Mouse (Mus musculus): ENCODE measurements around the gene Mfsd11. TPM values are rescaled to one million over a fixed set of nuclear protein-coding genes. Genes with fewer than 3 reads are reported as not detected.
"Not testable (repeated sequence)": the region's sequence is repeated elsewhere in the genome, so short reads cannot be mapped to it uniquely, and the experiment has no call there.

Mfsd11 gene
- polyA plus RNA-seq, 1 experiment = not detected

- H3K4me1 ChIP-seq (ENCODE audit: control insufficient read depth, insufficient read depth, low read length) = peaks cover 25% of the 10 kb centered on the region
- H3K4me3 ChIP-seq (ENCODE audit: insufficient read depth, low read depth, low read length) = no peak overlapping the region
- no peak for TF ChIP-seq POLR2A (IDR thresholded peaks at IDR 0.05; ENCODE audit: insufficient read depth, low read depth, low read length)
- TF ChIP-seq CTCF (IDR thresholded peaks at IDR 0.05; ENCODE audit: insufficient read depth, low read depth, low read length) = no peak
- no peak overlapping the region for H3K27ac ChIP-seq (ENCODE audit: insufficient read depth, low read depth, low read length)
- 83% methylated on average over 8 of the region's 8 CpGs for WGBS
Measured at GRCm38 (mm10) chr11:116818722-116819121, 33.5 kb upstream of the Mfsd11 start.

GRCm38 (mm10) chr11:116819932-116820593 lies 32.2 kb upstream of the Mfsd11 start:
- 79% methylated on average over 5 of the region's 5 CpGs for WGBS
- Histone ChIP-seq H3K4me1 (ENCODE audit: control insufficient read depth, insufficient read depth, low read length) (peaks cover 13% of the 10 kb centered on the region), H3K4me3 (ENCODE audit: insufficient read depth, low read depth, low read length) (no peak overlapping the region), H3K27ac (ENCODE audit: insufficient read depth, low read depth, low read length) (no peak overlapping the region)
- TF ChIP-seq POLR2A (IDR thresholded peaks at IDR 0.05; ENCODE audit: insufficient read depth, low read depth, low read length) = no peak
- no peak for TF ChIP-seq CTCF (IDR thresholded peaks at IDR 0.05; ENCODE audit: insufficient read depth, low read depth, low read length)

- Histone ChIP-seq H3K27ac (ENCODE audit: insufficient read depth, low read depth, low read length) (no peak overlapping the region), H3K4me1 (ENCODE audit: control insufficient read depth, insufficient read depth, low read length) (peaks cover 21% of the 10 kb centered on the region), H3K4me3 (ENCODE audit: insufficient read depth, low read depth, low read length) (no peak overlapping the region)
- 70% methylated on average over 13 of the region's 13 CpGs for WGBS
- no peak for TF ChIP-seq CTCF (IDR thresholded peaks at IDR 0.05; ENCODE audit: insufficient read depth, low read depth, low read length)
- no peak for TF ChIP-seq POLR2A (IDR thresholded peaks at IDR 0.05; ENCODE audit: insufficient read depth, low read depth, low read length)
Measured at GRCm38 (mm10) chr11:116821057-116821940, 30.9 kb upstream of the Mfsd11 start.

DNA sequence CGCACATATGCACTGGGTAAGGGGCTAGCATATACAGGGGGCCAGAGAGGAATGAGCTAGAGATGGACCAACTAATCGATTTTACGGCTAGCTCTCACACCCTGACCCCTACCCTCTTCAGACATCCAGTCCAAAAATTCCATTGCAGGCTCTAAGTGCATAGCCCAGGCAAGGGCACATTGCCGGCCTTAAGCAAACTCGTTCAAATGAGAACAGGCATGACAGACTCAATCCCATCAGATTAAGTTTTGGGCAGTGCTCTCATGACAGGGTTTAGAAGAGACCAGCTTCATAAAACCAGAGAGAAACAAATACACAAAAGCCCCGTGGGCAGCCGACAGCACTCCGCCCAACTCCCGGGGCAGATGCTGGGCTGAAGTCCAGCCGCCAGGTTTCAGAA lies 30.0 kb upstream of the Mfsd11 start:
- no peak overlapping the region for H3K27ac ChIP-seq (ENCODE audit: insufficient read depth, low read depth, low read length)
- WGBS = 79% methylated on average over 10 of the region's 10 CpGs
- H3K4me3 ChIP-seq (ENCODE audit: insufficient read depth, low read depth, low read length) = no peak overlapping the region
- TF ChIP-seq POLR2A (IDR thresholded peaks at IDR 0.05; ENCODE audit: insufficient read depth, low read depth, low read length) (no peak), CTCF (IDR thresholded peaks at IDR 0.05; ENCODE audit: insufficient read depth, low read depth, low read length) (no peak)
- H3K4me1 ChIP-seq (ENCODE audit: control insufficient read depth, insufficient read depth, low read length) = peaks cover 29% of the 10 kb centered on the region

DNA sequence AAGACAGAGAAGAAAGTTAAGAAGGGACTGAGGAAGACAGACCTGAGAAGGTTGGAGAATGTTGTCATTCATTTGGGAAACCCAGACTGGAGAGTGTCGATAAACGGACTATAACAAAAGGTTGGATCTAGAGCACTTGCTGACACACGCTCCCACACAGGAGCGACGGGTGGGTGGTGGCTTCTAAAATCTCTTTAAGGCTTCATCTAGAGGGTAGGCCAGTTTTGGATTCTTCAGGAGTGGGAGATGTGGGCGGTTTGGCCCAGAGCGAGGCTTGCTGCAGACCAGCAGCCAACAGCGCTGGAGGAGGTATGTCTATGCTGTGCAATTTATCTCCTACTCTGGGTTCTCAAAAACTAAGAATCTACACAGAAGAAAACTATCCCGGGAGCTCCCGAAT lies 29.6 kb upstream of the Mfsd11 start:
- peaks cover 33% of the 10 kb centered on the region for H3K4me1 ChIP-seq (ENCODE audit: control insufficient read depth, insufficient read depth, low read length)
- 91% methylated on average over 10 of the region's 10 CpGs for WGBS
- no peak overlapping the region for H3K27ac ChIP-seq (ENCODE audit: insufficient read depth, low read depth, low read length)

GRCm38 (mm10) chr11:116823255-116823654 lies 29.0 kb upstream of the Mfsd11 start:
- TF ChIP-seq POLR2A (IDR thresholded peaks at IDR 0.05; ENCODE audit: insufficient read depth, low read depth, low read length) (no peak), CTCF (IDR thresholded peaks at IDR 0.05; ENCODE audit: insufficient read depth, low read depth, low read length) (no peak)
- 98% methylated on average over 2 of the region's 2 CpGs for WGBS
- Histone ChIP-seq H3K4me1 (ENCODE audit: control insufficient read depth, insufficient read depth, low read length) (peaks cover 39% of the 10 kb centered on the region), H3K4me3 (ENCODE audit: insufficient read depth, low read depth, low read length) (no peak overlapping the region), H3K27ac (ENCODE audit: insufficient read depth, low read depth, low read length) (no peak overlapping the region)

More for the DNA sequence above, 29.6 kb upstream of the Mfsd11 start:
- TF ChIP-seq POLR2A (IDR thresholded peaks at IDR 0.05; ENCODE audit: insufficient read depth, low read depth, low read length) (no peak), CTCF (IDR thresholded peaks at IDR 0.05; ENCODE audit: insufficient read depth, low read depth, low read length) (no peak)
- no peak overlapping the region for H3K4me3 ChIP-seq (ENCODE audit: insufficient read depth, low read depth, low read length)

DNA sequence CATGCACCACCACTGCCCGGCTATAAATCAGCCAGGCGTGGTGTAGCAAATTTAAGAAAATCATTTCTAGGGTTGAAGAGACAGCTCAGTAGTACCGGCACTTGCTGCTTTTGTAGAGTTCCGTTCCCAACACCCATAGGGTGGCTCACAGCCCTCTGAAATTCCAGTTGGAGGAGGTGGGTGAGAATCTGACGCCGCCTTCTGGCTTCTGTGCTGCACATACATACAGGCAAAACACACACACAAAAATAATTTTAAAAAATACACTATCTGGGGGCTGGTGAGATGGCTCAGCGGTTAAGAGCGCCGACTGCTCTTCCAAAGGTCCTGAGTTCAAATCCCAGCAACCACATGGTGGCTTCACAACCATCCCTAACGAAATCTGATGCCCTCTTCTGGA lies 28.4 kb upstream of the Mfsd11 start:
- not testable (repeated sequence) for H3K4me3 ChIP-seq (ENCODE audit: insufficient read depth, low read depth, low read length); H3K27ac ChIP-seq (ENCODE audit: insufficient read depth, low read depth, low read length)
- H3K4me1 ChIP-seq (ENCODE audit: control insufficient read depth, insufficient read depth, low read length) = peaks cover 40% of the 10 kb centered on the region
- 98% methylated on average over 10 of the region's 10 CpGs for WGBS

GRCm38 (mm10) chr11:116825230-116825629 lies 27.0 kb upstream of the Mfsd11 start:
- Histone ChIP-seq H3K4me3 (ENCODE audit: insufficient read depth, low read depth, low read length) (no peak overlapping the region), H3K27ac (ENCODE audit: insufficient read depth, low read depth, low read length) (no peak overlapping the region), H3K4me1 (ENCODE audit: control insufficient read depth, insufficient read depth, low read length) (peaks cover 40% of the 10 kb centered on the region)
- WGBS = 67% methylated on average over 5 of the region's 5 CpGs
- TF ChIP-seq POLR2A (IDR thresholded peaks at IDR 0.05; ENCODE audit: insufficient read depth, low read depth, low read length) = no peak
- TF ChIP-seq CTCF (IDR thresholded peaks at IDR 0.05; ENCODE audit: insufficient read depth, low read depth, low read length) = no peak

All from olfactory bulb, adult 2 months (tissue).